Mouse (Mus musculus): ENCODE results near the gene Ero1lb. TPM values are rescaled to one million over a fixed set of nuclear protein-coding genes. Genes with fewer than 3 reads are reported as not detected.

The Ero1lb gene
- total and polyA plus RNA-seq, 3 experiments: 20.4 to 34.8 (median 26.6) TPM

GRCm38 (mm10) chr13:12534628-12535027 lies 31.0 kb upstream of the Ero1lb start:
- dilution Hi-C loops (cut with MboI; ENCODE audit: extremely low pct_ligation_motif_present, extremely low pct_unique_long_range_greater_than_20kb, low sequenced_read_pairs) (no loop called here), in situ Hi-C loops (cut with MboI; ENCODE audit: low pct_ligation_motif_present, low pct_unique_long_range_greater_than_20kb, low sequenced_read_pairs) (loop anchor here (25.0 kb wide), 1 partner anchor 153 kb away; no protein-coding TSS in a partner anchor)
- Histone ChIP-seq H3K27ac (ENCODE audit: insufficient read depth, low read depth) (no peak overlapping the region), H3K36me3 (replicated peaks in 1 of 2; ENCODE audit: control insufficient read depth in 1 of 2, insufficient read depth in 1 of 2, low read length in 1 of 2) (no peaks in the 10 kb centered on the region), H3K9ac (ENCODE audit: insufficient read depth, low read depth) (no peak overlapping the region), H3K9me3 (replicated peaks; ENCODE audit: low read length) (peaks cover 4% of the 10 kb centered on the region), H3K27me3 (replicated peaks) (no peaks in the 10 kb centered on the region), H3K4me3 (replicated peaks in 1 of 3; ENCODE audit: low read depth in 2 of 3, low read length in 2 of 3, poor library complexity in 1 of 3) (no peak overlapping the region), H3K79me2 (replicated peaks; ENCODE audit: control insufficient read depth, extremely low read depth, insufficient read depth, poor library complexity, severe bottlenecking) (no peaks in the 10 kb centered on the region), H3K4me1 (ENCODE audit: control insufficient read depth in 1 of 2, insufficient read depth in 2 of 2) (peaks cover 0 to 3% of the 10 kb centered on the region in 2 experiments; a peak in 2 of 4 replicates), H3K4me2 (ENCODE audit: insufficient read depth, low read depth, poor library complexity, severe bottlenecking) (no peak overlapping the region)
- no peak for TF ChIP-seq EP300 (IDR thresholded peaks at IDR 0.05; ENCODE audit: low read length)
- TF ChIP-seq MYC (IDR thresholded peaks at IDR 0.05; ENCODE audit: low read depth, low read length): no peak
- no peak for TF ChIP-seq IRF4 (IDR thresholded peaks at IDR 0.05; ENCODE audit: low read depth, low read length)
- no peak for TF ChIP-seq CTCF (conservative IDR thresholded peaks at IDR 0.05 in 1 of 2, IDR thresholded peaks at IDR 0.05 in 1 of 2; ENCODE audit: low read depth in 2 of 2, low read length in 2 of 2)
- TF ChIP-seq MAX (IDR thresholded peaks at IDR 0.05; ENCODE audit: low read length): no peak
- TF ChIP-seq RAD21 (IDR thresholded peaks at IDR 0.05; ENCODE audit: low read depth, low read length): no peak
- TF ChIP-seq ELF1 (IDR thresholded peaks at IDR 0.05; ENCODE audit: low read depth, low read length): no peak
- no peak for TF ChIP-seq E2F4 (IDR thresholded peaks at IDR 0.05; ENCODE audit: insufficient replicate concordance, low read depth, low read length)
- no peak for TF ChIP-seq NRF1 (IDR thresholded peaks at IDR 0.05; ENCODE audit: low read depth, low read length)
- no peak for TF ChIP-seq SMC3 (IDR thresholded peaks at IDR 0.05; ENCODE audit: low read depth, low read length)
- no peak for TF ChIP-seq TBP (conservative IDR thresholded peaks at IDR 0.05; ENCODE audit: low read depth, low read length)
- no peak for TF ChIP-seq USF2 (conservative IDR thresholded peaks at IDR 0.05; ENCODE audit: low read depth, low read length)
- TF ChIP-seq MXI1 (IDR thresholded peaks at IDR 0.05; ENCODE audit: low read depth, low read length): no peak
- no peak for DNase-seq (ENCODE audit: extremely low read depth)

GRCm38 (mm10) chr13:12537971-12538370 lies 27.7 kb upstream of the Ero1lb start:
- Histone ChIP-seq H3K79me2 (replicated peaks; ENCODE audit: control insufficient read depth, extremely low read depth, insufficient read depth, poor library complexity, severe bottlenecking) (no peaks in the 10 kb centered on the region), H3K9me3 (replicated peaks; ENCODE audit: low read length) (peaks cover 4% of the 10 kb centered on the region), H3K27ac (ENCODE audit: insufficient read depth, low read depth) (no peak overlapping the region), H3K4me2 (ENCODE audit: insufficient read depth, low read depth, poor library complexity, severe bottlenecking) (no peak overlapping the region), H3K4me3 (replicated peaks in 1 of 3; ENCODE audit: low read depth in 2 of 3, low read length in 2 of 3, poor library complexity in 1 of 3) (no peak overlapping the region), H3K4me1 (ENCODE audit: control insufficient read depth in 1 of 2, insufficient read depth in 2 of 2) (peaks cover 5 to 19% of the 10 kb centered on the region in 2 experiments), H3K36me3 (replicated peaks in 1 of 2; ENCODE audit: control insufficient read depth in 1 of 2, insufficient read depth in 1 of 2, low read length in 1 of 2) (no peaks in the 10 kb centered on the region), H3K9ac (ENCODE audit: insufficient read depth, low read depth) (no peak overlapping the region), H3K27me3 (replicated peaks) (no peaks in the 10 kb centered on the region)
- in situ Hi-C loops (cut with MboI; ENCODE audit: low pct_ligation_motif_present, low pct_unique_long_range_greater_than_20kb, low sequenced_read_pairs): loop anchor here (25.0 kb wide), 1 partner anchor 149 kb away; no protein-coding TSS in a partner anchor
- dilution Hi-C loops (cut with MboI; ENCODE audit: extremely low pct_ligation_motif_present, extremely low pct_unique_long_range_greater_than_20kb, low sequenced_read_pairs): no loop called here
- DNase-seq (ENCODE audit: extremely low read depth): peak; percentile 71
- TF ChIP-seq ELF1 (IDR thresholded peaks at IDR 0.05; ENCODE audit: low read depth, low read length) (peak; percentile 75), USF2 (conservative IDR thresholded peaks at IDR 0.05; ENCODE audit: low read depth, low read length) (no peak), JUN (IDR thresholded peaks at IDR 0.05; ENCODE audit: insufficient read depth, low read depth, low read length) (no peak), UBTF (IDR thresholded peaks at IDR 0.05; ENCODE audit: low read depth, low read length) (no peak), SIN3A (IDR thresholded peaks at IDR 0.05; ENCODE audit: low read length) (no peak), E2F4 (IDR thresholded peaks at IDR 0.05; ENCODE audit: insufficient replicate concordance, low read depth, low read length) (no peak), BHLHE40 (IDR thresholded peaks at IDR 0.05; ENCODE audit: low read depth, low read length) (peak; percentile 60), NELFE (IDR thresholded peaks at IDR 0.05; ENCODE audit: low read depth, low read length) (no peak), POLR2AphosphoS2 (IDR thresholded peaks at IDR 0.05; ENCODE audit: low read depth, low read length) (no peak), CHD1 (IDR thresholded peaks at IDR 0.05; ENCODE audit: low read depth, low read length) (no peak), RAD21 (IDR thresholded peaks at IDR 0.05; ENCODE audit: low read depth, low read length) (peak; percentile 75), TBP (conservative IDR thresholded peaks at IDR 0.05; ENCODE audit: low read depth, low read length) (no peak), CHD2 (IDR thresholded peaks at IDR 0.05; ENCODE audit: low read length) (no peak), USF1 (IDR thresholded peaks at IDR 0.05; ENCODE audit: low read depth, low read length) (no peak), CTCF (conservative IDR thresholded peaks at IDR 0.05 in 1 of 2, IDR thresholded peaks at IDR 0.05 in 1 of 2; ENCODE audit: low read depth in 2 of 2, low read length in 2 of 2) (peak; percentile 83), IRF4 (IDR thresholded peaks at IDR 0.05; ENCODE audit: low read depth, low read length) (no peak), ZC3H11A (IDR thresholded peaks at IDR 0.05; ENCODE audit: low read depth, low read length) (peak; percentile 74), MAFK (IDR thresholded peaks at IDR 0.05; ENCODE audit: insufficient replicate concordance, low read length) (no peak), TCF12 (IDR thresholded peaks at IDR 0.05; ENCODE audit: low read depth, low read length) (no peak), MXI1 (IDR thresholded peaks at IDR 0.05; ENCODE audit: low read depth, low read length) (no peak), ZKSCAN1 (IDR thresholded peaks at IDR 0.05; ENCODE audit: borderline replicate concordance, low read depth, low read length) (no peak), NRF1 (IDR thresholded peaks at IDR 0.05; ENCODE audit: low read depth, low read length) (no peak), PAX5 (IDR thresholded peaks at IDR 0.05; ENCODE audit: low read length) (no peak), GABPA (IDR thresholded peaks at IDR 0.05; ENCODE audit: insufficient replicate concordance, low read depth, low read length) (no peak), SMC3 (IDR thresholded peaks at IDR 0.05; ENCODE audit: low read depth, low read length) (peak; percentile 91), ZMIZ1 (IDR thresholded peaks at IDR 0.05; ENCODE audit: low read depth, low read length) (no peak), RCOR1 (conservative IDR thresholded peaks at IDR 0.05; ENCODE audit: low read depth, low read length) (no peak), JUND (conservative IDR thresholded peaks at IDR 0.05; ENCODE audit: low read depth, low read length) (no peak), MYC (IDR thresholded peaks at IDR 0.05; ENCODE audit: low read depth, low read length) (no peak)
